Mouse (Mus musculus) lung, postnatal 0 days (tissue): Measurements from ENCODE around the gene Esrrb.

Source experiments
- CTCF ChIP-seq: IDR thresholded peaks from 2 replicates; pipeline ENCODE4 v1.5.1; 2016; ENCODE audit warnings: antibody characterized with exemption, mild to moderate bottlenecking
- EP300 ChIP-seq: IDR thresholded peaks from 2 replicates; pipeline ENCODE4 v1.6.1; 2016; ENCODE audit warnings: antibody characterized with exemption, mild to moderate bottlenecking, control low read depth

- TF ChIP-seq CTCF (no peak), EP300 (no peak)
These were observed 3.4 kb downstream of the Esrrb start for GRCm38 (mm10) chr12:86364285-86364684.
